In the genomic region with DNA sequence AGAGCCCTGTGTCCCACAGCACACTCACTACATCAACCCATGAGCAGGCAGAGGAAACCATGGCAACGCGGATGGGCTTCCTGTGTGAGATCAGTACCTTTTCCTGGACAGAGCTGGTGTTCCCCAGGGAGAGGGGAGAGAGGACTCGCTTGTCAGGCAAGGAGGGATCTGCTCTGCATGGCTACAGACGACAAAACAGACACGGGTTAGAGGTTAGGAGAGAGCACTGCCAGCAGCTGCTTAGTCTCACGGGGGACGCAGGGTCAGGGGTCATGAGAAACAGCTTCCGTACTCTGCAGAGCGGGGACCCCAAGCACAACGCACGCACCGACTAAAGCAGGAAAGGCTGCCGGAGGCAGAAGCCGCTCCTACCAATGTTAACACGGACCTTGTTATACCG, we compare ENCODE assay signal across 7 mouse cellular contexts.
DNase-seq lines count a peak whose midpoint lies in the region; ATAC-seq and TF ChIP-seq lines count a peak whose summit lies in the region.

No protein-coding gene starts in this region.

- H3K36me3 ChIP-seq in hindbrain, embryonic 15.5 days: peaks cover 47% of the 10 kb centered on the region
- peaks cover 12% of the 10 kb centered on the region for H3K36me3 ChIP-seq in lung, embryonic 16.5 days (ENCODE audit: control insufficient read depth, insufficient read depth, low read length)
- peaks cover 13% of the 10 kb centered on the region; the same call in 1 of the 2 replicates for H3K36me3 ChIP-seq in stomach, postnatal 0 days (ENCODE audit: control insufficient read depth, insufficient read depth, low read length)
- peaks cover 91% of the 10 kb centered on the region for H3K36me3 ChIP-seq in limb, embryonic 10.5 days

- H3K4me2 ChIP-seq in hindbrain, embryonic 15.5 days: no peak overlapping the region
- no peak overlapping the region for H3K4me2 ChIP-seq in lung, embryonic 16.5 days (ENCODE audit: low read depth, low read length)
- H3K4me2 ChIP-seq in stomach, postnatal 0 days (replicated peaks; ENCODE audit: low read depth): no peak overlapping the region

- peak overlapping the region; percentile 3; the same call in 1 of the 2 replicates for H3K27ac ChIP-seq in gastrocnemius, adult 2 months
- H3K27ac ChIP-seq in hindbrain, embryonic 15.5 days (replicated peaks): peak overlapping the region; percentile 25
- peak overlapping the region; percentile 22; the same call in 1 of the 2 replicates for H3K27ac ChIP-seq in lung, embryonic 16.5 days (ENCODE audit: low read length)
- no peak overlapping the region for H3K27ac ChIP-seq in stomach, postnatal 0 days (replicated peaks)
- no peak overlapping the region for H3K27ac ChIP-seq in limb, embryonic 10.5 days

- no peak overlapping the region for H3K9ac ChIP-seq in hindbrain, embryonic 15.5 days
- no peak overlapping the region for H3K9ac ChIP-seq in lung, embryonic 16.5 days (ENCODE audit: low read length)
- no peak overlapping the region for H3K9ac ChIP-seq in stomach, postnatal 0 days (ENCODE audit: low read length)

- H3K4me3 ChIP-seq in gastrocnemius, adult 2 months: no peak overlapping the region
- H3K4me3 ChIP-seq in hindbrain, embryonic 15.5 days: no peak overlapping the region
- no peak overlapping the region for H3K4me3 ChIP-seq in lung, embryonic 16.5 days (ENCODE audit: low read length)
- H3K4me3 ChIP-seq in stomach, postnatal 0 days (ENCODE audit: low read depth, low read length): no peak overlapping the region
- no peak overlapping the region for H3K4me3 ChIP-seq in limb, embryonic 10.5 days

- DNase-seq in embryo, embryonic 10 days (ENCODE audit: low spot score): peak; percentile 71
- peak; percentile 47 for DNase-seq in gastrocnemius, adult 2 months
- no peak for DNase-seq in stomach, postnatal 0 days (ENCODE audit: low spot score)
- no peak for DNase-seq in thymus, adult 18-20 months
- no peak for DNase-seq in limb, embryonic 10.5 days (ENCODE audit: low spot score)

- intact Hi-C loops in gastrocnemius, adult 2 months (cut with DNase I): no loop called here

- 54% methylated on average over 16 of the region's 16 CpGs for WGBS in hindbrain, embryonic 15.5 days
- 49% methylated on average over 16 of the region's 16 CpGs for WGBS in lung, embryonic 16.5 days
- 45% methylated on average over 16 of the region's 16 CpGs for WGBS in stomach, postnatal 0 days
- 71% methylated on average over 16 of the region's 16 CpGs for WGBS in limb, embryonic 10.5 days

- no peaks in the 10 kb centered on the region for H3K9me3 ChIP-seq in hindbrain, embryonic 15.5 days
- no peaks in the 10 kb centered on the region for H3K9me3 ChIP-seq in lung, embryonic 16.5 days (ENCODE audit: control insufficient read depth, low read length)
- no peaks in the 10 kb centered on the region for H3K9me3 ChIP-seq in stomach, postnatal 0 days (ENCODE audit: control insufficient read depth, low read length)
- H3K9me3 ChIP-seq in limb, embryonic 10.5 days (replicated peaks): no peaks in the 10 kb centered on the region

- no peak for TF ChIP-seq CTCF in gastrocnemius, adult 2 months (IDR thresholded peaks at IDR 0.05)
- no peak for TF ChIP-seq CTCF in stomach, postnatal 0 days (IDR thresholded peaks at IDR 0.05; ENCODE audit: low read depth)

- no peaks in the 10 kb centered on the region for H3K27me3 ChIP-seq in hindbrain, embryonic 15.5 days
- no peaks in the 10 kb centered on the region for H3K27me3 ChIP-seq in lung, embryonic 16.5 days (ENCODE audit: control insufficient read depth, insufficient read depth, low read depth, low read length)
- no peaks in the 10 kb centered on the region for H3K27me3 ChIP-seq in stomach, postnatal 0 days (ENCODE audit: control insufficient read depth, insufficient read depth, low read length)
- H3K27me3 ChIP-seq in limb, embryonic 10.5 days (ENCODE audit: low read depth, poor library complexity, severe bottlenecking): no peaks in the 10 kb centered on the region

- no peak for TF ChIP-seq EP300 in stomach, postnatal 0 days (optimal IDR thresholded peaks at IDR 0.05)

- H3K4me1 ChIP-seq in hindbrain, embryonic 15.5 days (replicated peaks): peaks cover 6% of the 10 kb centered on the region; the same call in 1 of the 2 replicates
- H3K4me1 ChIP-seq in lung, embryonic 16.5 days (replicated peaks; ENCODE audit: control insufficient read depth, insufficient read depth, low read length): peaks cover 20% of the 10 kb centered on the region
- H3K4me1 ChIP-seq in stomach, postnatal 0 days (replicated peaks; ENCODE audit: control insufficient read depth, insufficient read depth): no peaks in the 10 kb centered on the region
- no peaks in the 10 kb centered on the region for H3K4me1 ChIP-seq in limb, embryonic 10.5 days

- ATAC-seq in hindbrain, embryonic 15.5 days (ENCODE audit: low FRiP score, low read depth): peak; percentile 72; the same call in 1 of the 2 replicates
- peak; percentile 44 for ATAC-seq in lung, embryonic 16.5 days (ENCODE audit: low read depth)
- ATAC-seq in stomach, postnatal 0 days (ENCODE audit: low FRiP score, low TSS enrichment): 0 out of 2 replicates have a peak, but pooled peaks have one; percentile 16

Comparison
In these comparisons a context has a peak if more than half of its experiments do, and no peak if none do; other contexts are left out.
1. DNase-seq: peak in embryo, embryonic 10 days (single experiment) and gastrocnemius, adult 2 months (single experiment); none in stomach, postnatal 0 days (single experiment), thymus, adult 18-20 months (0 of 2) and limb, embryonic 10.5 days (single experiment).
2. H3K27ac ChIP-seq: peak in gastrocnemius, adult 2 months (single experiment), hindbrain, embryonic 15.5 days (single experiment) and lung, embryonic 16.5 days (single experiment); none in stomach, postnatal 0 days (single experiment) and limb, embryonic 10.5 days (single experiment).
3. ATAC-seq: peak in every context shown above with its lines; median percentile 72 in hindbrain, embryonic 15.5 days; 44 in lung, embryonic 16.5 days; 16 in stomach, postnatal 0 days.